Mouse (Mus musculus) forebrain, postnatal 0 days (tissue): Measurements from ENCODE around the gene Mon1a. TPM values are rescaled to one million over a fixed set of nuclear protein-coding genes. Genes with fewer than 3 reads are reported as not detected.
A peak's percentile ranks its signal among the peaks of the same experiment; 100 is the strongest.

Experiments used
- ATAC-seq: fragments of 200-750 bp; cut with Nextera tagmentation; 2 replicates; pipeline ENCODE4 v1.8.0; 2017; ENCODE audit warnings: mild to moderate bottlenecking, moderate library complexity
- DNase-seq: peaks from one replicate; pipeline ENCODE4 v3.0.0-alpha.2; 2015
- H3K27ac ChIP-seq: fragments of 300-500 bp; sonication (generic); 2 replicates; pipeline ENCODE4 v1.5.1; 2014; ENCODE audit warnings: low read depth, mild to moderate bottlenecking, antibody characterized with exemption, low read length, moderate library complexity, mixed read lengths
- H3K27me3 ChIP-seq: fragments of 300-500 bp; sonication (generic); 2 replicates; pipeline ENCODE4 v1.6.1; 2014; ENCODE audit warnings: mild to moderate bottlenecking, low read length, mixed read lengths; ENCODE audit not compliant: insufficient read depth
- H3K36me3 ChIP-seq: fragments of 300-500 bp; sonication (generic); 2 replicates; pipeline ENCODE4 v1.6.1; 2014; ENCODE audit warnings: mild to moderate bottlenecking, moderate library complexity; ENCODE audit not compliant: insufficient read depth
- H3K4me1 ChIP-seq: fragments of 300-500 bp; sonication (generic); 2 replicates; pipeline ENCODE4 v1.6.1; 2014; ENCODE audit warnings: antibody characterized with exemption; ENCODE audit not compliant: insufficient read depth
- H3K4me2 ChIP-seq: fragments of 300-500 bp; sonication (generic); 2 replicates; pipeline ENCODE4 v1.6.1; 2014; ENCODE audit warnings: low read depth, mild to moderate bottlenecking, moderate library complexity
- H3K4me3 ChIP-seq: fragments of 300-500 bp; sonication (generic); 2 replicates; pipeline ENCODE4 v1.5.1; 2014; ENCODE audit warnings: low read depth, low read length, mixed read lengths
- H3K9ac ChIP-seq: fragments of 300-500 bp; sonication (generic); 2 replicates; pipeline ENCODE4 v1.6.1; 2014; ENCODE audit warnings: mild to moderate bottlenecking
- H3K9me3 ChIP-seq: fragments of 300-500 bp; sonication (generic); 2 replicates; pipeline ENCODE4 v1.6.1; 2016; ENCODE audit warnings: low read length
- CTCF ChIP-seq: sonication (generic); IDR thresholded peaks from 2 replicates; pipeline ENCODE4 v1.5.1; 2016; ENCODE audit warnings: antibody characterized with exemption, control low read depth, low read depth
- WGBS: fragments of 180-500 bp; shearing (Covaris S2); extraction: QIAGEN DNeasy Blood & Tissue Kit; methylation state at CpG from one replicate; pipeline ENCODE4 v1.1.7; 2014; 5-methylcytosine and 5-hydroxymethylcytosine counted together
- polyA plus RNA-seq: library from polyadenylated mRNA; unstranded; fragments of >200 nt; fragmentation: Nextera tagmentation; extraction: Ambion mirVana; gene quantifications from 2 replicates; pipeline ENCODE4 v1.2.1, GENCODE M21; 2015
- total RNA-seq: library from RNA; depleted of rRNA; stranded (reverse); fragments of >200 nt; gene quantifications from 2 replicates; pipeline ENCODE4 v1.2.3, GENCODE M21; 2014; rRNA removed

Gene Mon1a
- total and polyA plus RNA-seq, 2 experiments from 2014 or later: 17.4 to 18.9 TPM

DNA sequence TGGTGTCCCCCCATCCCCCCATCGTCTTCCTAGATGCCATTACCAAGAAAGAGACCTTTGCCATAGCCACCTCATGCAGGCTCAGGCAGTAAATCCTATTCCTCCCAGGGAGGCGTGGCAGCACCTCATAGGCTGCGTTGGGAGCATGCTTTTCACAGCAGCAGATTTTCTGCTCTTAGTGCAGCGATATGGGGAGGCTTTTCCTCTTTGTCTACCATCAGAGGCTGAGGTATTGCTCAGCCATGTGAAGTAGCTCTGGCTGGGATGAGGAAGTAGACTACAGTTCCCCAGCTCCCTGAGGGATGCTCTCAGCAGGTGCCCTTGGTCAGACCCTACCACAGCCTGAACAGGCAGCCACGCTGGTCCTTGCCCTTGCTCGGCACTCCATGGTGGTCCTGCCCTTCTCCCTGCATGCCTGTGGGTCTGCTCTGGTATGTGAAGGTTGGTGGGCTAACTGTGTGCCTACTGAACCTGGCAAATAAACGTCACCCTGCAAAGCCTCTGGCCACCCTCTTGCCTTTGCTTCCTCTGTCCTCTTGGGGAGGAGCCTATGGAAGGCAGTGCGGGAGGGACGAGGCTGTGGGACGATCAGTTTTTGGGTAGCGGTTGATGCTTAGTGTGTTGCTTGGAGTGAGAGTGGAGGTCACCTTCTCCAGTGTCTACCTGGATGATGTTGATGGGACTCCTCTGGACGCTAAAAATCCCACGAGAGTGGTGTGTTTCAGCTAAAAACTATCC, 61.4 kb downstream of the Mon1a start:
- Histone ChIP-seq H3K27me3 (no peaks in the 10 kb centered on the region), H3K9ac (no peak overlapping the region), H3K4me3 (no peak overlapping the region), H3K9me3 (no peaks in the 10 kb centered on the region), H3K27ac (no peak overlapping the region), H3K4me1 (no peaks in the 10 kb centered on the region), H3K4me2 (no peak overlapping the region), H3K36me3 (peaks cover 25% of the 10 kb centered on the region)
- TF ChIP-seq CTCF: no peak
- DNase-seq (no peak), ATAC-seq (no peak)
- WGBS: 82% methylated on average over 13 of the region's 13 CpGs

- Histone ChIP-seq H3K4me2 (peak within 1 kb of the TSS; percentile 79), H3K9me3 (no peaks in the 10 kb centered on the region), H3K36me3 (peaks cover 25% of the 10 kb centered on the region), H3K27ac (peak within 1 kb of the TSS; percentile 78), H3K4me3 (peak within 1 kb of the TSS; percentile 54), H3K4me1 (no peaks in the 10 kb centered on the region), H3K27me3 (no peaks in the 10 kb centered on the region), H3K9ac (peak within 1 kb of the TSS; percentile 60)
- DNase-seq (no peak), ATAC-seq (no peak)
- TF ChIP-seq CTCF: no peak
- 85% methylated on average over 10 of the region's 10 CpGs for WGBS
These were observed 61.9 kb downstream of the Mon1a start, which contains the start of gene Traip for GRCm38 (mm10) chr9:107949922-107950235. Gene Traip (plus strand): TSS chr9:107950136.

DNA sequence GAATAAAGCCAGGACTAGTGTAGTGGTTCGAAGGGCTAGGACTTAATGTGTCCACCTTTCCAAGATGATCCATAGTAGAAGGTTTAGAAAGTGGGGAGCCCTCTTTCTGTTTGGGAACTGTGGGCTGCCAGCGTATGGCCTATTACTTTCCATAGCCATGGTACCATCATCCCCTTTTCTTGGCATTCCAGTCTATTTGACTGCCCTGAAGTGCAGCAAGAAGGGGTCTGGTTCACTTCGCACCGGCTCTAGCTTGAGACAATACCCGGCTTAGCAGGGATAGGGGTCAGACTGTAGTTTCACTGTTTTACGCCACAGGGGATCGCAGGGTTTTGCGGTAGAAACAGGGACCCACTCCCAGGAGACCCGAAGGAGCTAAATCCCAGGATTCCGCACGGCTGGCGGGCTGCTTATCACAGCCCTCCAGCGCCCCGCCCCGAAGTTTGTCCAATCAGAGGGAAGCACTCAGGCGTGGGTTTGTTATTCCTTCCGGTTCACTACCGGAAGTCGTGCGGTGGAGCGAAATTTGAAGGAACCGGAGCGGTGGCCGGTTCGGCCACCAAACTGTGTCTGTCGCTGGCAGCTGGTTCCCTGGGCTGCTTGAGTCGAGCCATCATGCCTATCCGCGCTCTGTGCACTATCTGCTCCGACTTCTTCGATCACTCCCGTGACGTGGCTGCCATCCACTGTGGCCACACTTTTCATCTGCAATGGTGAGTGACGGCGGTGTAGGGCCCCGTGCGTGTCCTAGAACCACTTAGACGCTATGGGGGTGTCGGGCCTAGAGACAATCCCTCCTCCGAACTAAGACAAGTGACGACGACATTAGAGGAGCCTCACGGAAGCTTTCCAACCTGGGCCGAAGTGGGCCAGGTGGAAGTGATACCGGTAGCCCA, 62.8 kb downstream of the Mon1a start:
- 14% methylated on average over 45 of the region's 45 CpGs for WGBS
- peak overlapping the region; percentile 78 for H3K27ac ChIP-seq
- peak overlapping the region; percentile 54 for H3K4me3 ChIP-seq

More for the DNA sequence above, 62.8 kb downstream of the Mon1a start:
- DNase-seq: peak; percentile 95
- no peaks in the 10 kb centered on the region for H3K27me3 ChIP-seq
- H3K4me1 ChIP-seq: no peaks in the 10 kb centered on the region
- H3K9ac ChIP-seq: peak overlapping the region; percentile 60
- H3K36me3 ChIP-seq: peaks cover 25% of the 10 kb centered on the region
- ATAC-seq: peak; percentile 100
- peak overlapping the region; percentile 79 for H3K4me2 ChIP-seq
- no peak for TF ChIP-seq CTCF
- H3K9me3 ChIP-seq: no peaks in the 10 kb centered on the region

Other genes with a start within 250 kb of the Mon1a start
- gene Slc38a3, start 218.6 kb upstream of the Mon1a start, total RNA-seq: 43.5 and 60.9 TPM in 2 replicates
- gene Slc38a3, start 218.6 kb upstream of the Mon1a start, polyA plus RNA-seq: 38.7 and 39.8 TPM in 2 replicates
- gene Gnat1, start 208.4 kb upstream of the Mon1a start, total RNA-seq: 0.24 TPM in 1 of 2 replicates, not detected in the other
- gene Gnat1, start 208.4 kb upstream of the Mon1a start, polyA plus RNA-seq: 0.73 and 1.8 TPM in 2 replicates
- 56.6 and 61.4 TPM in 2 replicates for gene Sema3f, start 177.7 kb upstream of the Mon1a start, total RNA-seq
- gene Sema3f, start 177.7 kb upstream of the Mon1a start, polyA plus RNA-seq: 7.1 and 7.8 TPM in 2 replicates
- gene Rbm5, start 117.2 kb upstream of the Mon1a start, total RNA-seq: 173 and 208 TPM in 2 replicates
- 111 and 152 TPM in 2 replicates for gene Rbm5, start 117.2 kb upstream of the Mon1a start, polyA plus RNA-seq
- gene Rbm6, start 14.9 kb upstream of the Mon1a start, total RNA-seq: 77.8 and 78.3 TPM in 2 replicates
- 41.4 and 59.5 TPM in 2 replicates for gene Rbm6, start 14.9 kb upstream of the Mon1a start, polyA plus RNA-seq
- 0.86 and 1.0 TPM in 2 replicates for gene Mst1r, start 18.7 kb downstream of the Mon1a start, total RNA-seq
- 0.48 and 1.0 TPM in 2 replicates for gene Mst1r, start 18.7 kb downstream of the Mon1a start, polyA plus RNA-seq
- not detected in 2 replicates for gene Actl11, start 40.3 kb downstream of the Mon1a start, total RNA-seq
- gene Actl11, start 40.3 kb downstream of the Mon1a start, polyA plus RNA-seq: not detected in 2 replicates
- 228 and 329 TPM in 2 replicates for gene Camkv, start 47.5 kb downstream of the Mon1a start, total RNA-seq
- 194 and 197 TPM in 2 replicates for gene Camkv, start 47.5 kb downstream of the Mon1a start, polyA plus RNA-seq
- 11.0 and 15.7 TPM in 2 replicates for gene Traip, start 62.0 kb downstream of the Mon1a start, total RNA-seq
- 11.2 TPM in 2 replicates for gene Traip, start 62.0 kb downstream of the Mon1a start, polyA plus RNA-seq
- 3.5 and 4.0 TPM in 2 replicates for gene Uba7, start 87.4 kb downstream of the Mon1a start, total RNA-seq
- gene Uba7, start 87.4 kb downstream of the Mon1a start, polyA plus RNA-seq: 4.5 and 4.8 TPM in 2 replicates
- gene Gm20661, start 94.9 kb downstream of the Mon1a start, total RNA-seq: 0.46 TPM in 1 of 2 replicates, not detected in the other
- 0.12 and 0.20 TPM in 2 replicates for gene Gm20661, start 94.9 kb downstream of the Mon1a start, polyA plus RNA-seq
- gene Inka1, start 97.7 kb downstream of the Mon1a start, total RNA-seq: 6.3 and 7.8 TPM in 2 replicates
- 20.3 and 23.0 TPM in 2 replicates for gene Inka1, start 97.7 kb downstream of the Mon1a start, polyA plus RNA-seq
- 3.1 and 4.4 TPM in 2 replicates for gene Cdhr4, start 104.3 kb downstream of the Mon1a start, total RNA-seq
- gene Cdhr4, start 104.3 kb downstream of the Mon1a start, polyA plus RNA-seq: 0.38 and 0.69 TPM in 2 replicates
- 4.2 and 7.9 TPM in 2 replicates for gene Gm20662, start 108.2 kb downstream of the Mon1a start, total RNA-seq
- not detected in 2 replicates for gene Gm20662, start 108.2 kb downstream of the Mon1a start, polyA plus RNA-seq
- gene Ip6k1, start 114.3 kb downstream of the Mon1a start, total RNA-seq: 240 and 251 TPM in 2 replicates
- gene Ip6k1, start 114.3 kb downstream of the Mon1a start, polyA plus RNA-seq: 70.5 and 86.9 TPM in 2 replicates
- 17.5 and 18.6 TPM in 2 replicates for gene Gmppb, start 161.1 kb downstream of the Mon1a start, total RNA-seq
- gene Gmppb, start 161.1 kb downstream of the Mon1a start, polyA plus RNA-seq: 15.5 and 16.0 TPM in 2 replicates
- gene Amigo3, start 165.0 kb downstream of the Mon1a start, total RNA-seq: 2.9 and 3.4 TPM in 2 replicates
- gene Amigo3, start 165.0 kb downstream of the Mon1a start, polyA plus RNA-seq: 1.4 and 1.5 TPM in 2 replicates
- gene Mst1, start 192.3 kb downstream of the Mon1a start, total RNA-seq: 0.10 TPM in 1 of 2 replicates, not detected in the other
- not detected in 2 replicates for gene Mst1, start 192.3 kb downstream of the Mon1a start, polyA plus RNA-seq
- 32.0 and 35.8 TPM in 2 replicates for gene Rnf123, start 195.2 kb downstream of the Mon1a start, total RNA-seq
- gene Rnf123, start 195.2 kb downstream of the Mon1a start, polyA plus RNA-seq: 25.4 and 37.0 TPM in 2 replicates
- gene Apeh, start 206.5 kb downstream of the Mon1a start, total RNA-seq: 24.5 and 27.9 TPM in 2 replicates
- 28.2 and 30.0 TPM in 2 replicates for gene Apeh, start 206.5 kb downstream of the Mon1a start, polyA plus RNA-seq